Mouse (Mus musculus) myocyte (in vitro differentiated cells): ENCODE results near the gene Ctdnep1. TPM values are rescaled to one million over a fixed set of nuclear protein-coding genes. Genes with fewer than 3 reads are reported as not detected.
A peak's percentile ranks its signal among the peaks of the same experiment; 100 is the strongest.

ENCODE experiments used
- H3K27me3 ChIP-seq: one replicate; pipeline ENCODE4 v1.6.1; 2011; ENCODE audit not compliant: control insufficient read depth, insufficient read depth, insufficient read length
- H3K36me3 ChIP-seq: one replicate; pipeline ENCODE4 v1.6.1; 2011; ENCODE audit not compliant: control insufficient read depth, insufficient read depth
- H3K4me2 ChIP-seq: one replicate; pipeline ENCODE4 v1.6.1; 2011; ENCODE audit warnings: low read depth, control low read depth
- H3K4me3 ChIP-seq: one replicate; pipeline ENCODE4 v1.5.1; 2011; ENCODE audit warnings: mild to moderate bottlenecking, control low read depth, moderate library complexity
- H3K79me2 ChIP-seq: one replicate; pipeline ENCODE4 v1.6.1; 2011; ENCODE audit not compliant: control insufficient read depth, insufficient read depth
- H3ac ChIP-seq: one replicate; pipeline ENCODE4 v1.6.1; 2011; ENCODE audit not compliant: control insufficient read depth, insufficient read length
- CEBPB ChIP-seq: IDR thresholded peaks from 2 replicates; pipeline ENCODE4 v1.6.1; 2011; ENCODE audit warnings: mild to moderate bottlenecking, moderate library complexity; ENCODE audit not compliant: poor library complexity, insufficient read depth, severe bottlenecking
- E2F4 ChIP-seq: IDR thresholded peaks from one replicate; pipeline ENCODE4 v1.6.1; 2011; ENCODE audit warnings: mild to moderate bottlenecking, control low read depth, moderate library complexity; ENCODE audit not compliant: insufficient read depth
- MYOD1 ChIP-seq, 3 experiments: IDR thresholded peaks; one replicate each; pipeline ENCODE4 v1.6.1; 2011; ENCODE audit warnings: control low read depth in 2 of 3, low read depth in 2 of 3, mild to moderate bottlenecking in 2 of 3, moderate library complexity in 1 of 3; ENCODE audit not compliant: insufficient read length in 2 of 3, control insufficient read depth in 1 of 3
- MYOG ChIP-seq, 3 experiments: IDR thresholded peaks; one replicate each; pipeline ENCODE4 v1.6.1; 2011; ENCODE audit warnings: control low read depth in 2 of 3, low read depth in 2 of 3, mild to moderate bottlenecking in 2 of 3; ENCODE audit not compliant: insufficient read length in 2 of 3, control insufficient read depth in 1 of 3, insufficient read depth in 1 of 3
- POLR2A ChIP-seq: IDR thresholded peaks from one replicate; pipeline ENCODE4 v1.6.1; 2011; ENCODE audit warnings: low read depth, mild to moderate bottlenecking, control low read depth, moderate library complexity; ENCODE audit not compliant: insufficient read length
- POLR2AphosphoS2 ChIP-seq: IDR thresholded peaks from one replicate; pipeline ENCODE4 v1.6.1; 2011; ENCODE audit warnings: low read depth, control low read depth; ENCODE audit not compliant: insufficient read length
- REST ChIP-seq: IDR thresholded peaks from one replicate; pipeline ENCODE4 v1.6.1; 2011; ENCODE audit warnings: mild to moderate bottlenecking, control low read depth, moderate library complexity; ENCODE audit not compliant: insufficient read depth, insufficient read length
- SRF ChIP-seq: IDR thresholded peaks from one replicate; pipeline ENCODE4 v1.6.1; 2011; ENCODE audit warnings: low read depth; ENCODE audit not compliant: control insufficient read depth, insufficient read length
- TCF12 ChIP-seq: IDR thresholded peaks from one replicate; pipeline ENCODE4 v1.6.1; 2011; ENCODE audit warnings: mild to moderate bottlenecking, control low read depth; ENCODE audit not compliant: poor library complexity, insufficient read depth, severe bottlenecking
- TCF3 ChIP-seq: IDR thresholded peaks from one replicate; pipeline ENCODE4 v1.6.1; 2011; ENCODE audit warnings: low read depth, control low read depth; ENCODE audit not compliant: insufficient read length
- USF1 ChIP-seq: IDR thresholded peaks from one replicate; pipeline ENCODE4 v1.6.1; 2011; ENCODE audit warnings: low read depth, mild to moderate bottlenecking, control low read depth, moderate library complexity
- polyA plus RNA-seq: library from polyadenylated mRNA; unstranded; fragments of >200 nt; fragmentation: generic; extraction: Trizol; gene quantifications from one replicate; pipeline ENCODE4 v1.2.1, GENCODE M21; 2012; ENCODE audit warnings: missing spikeins

Ctdnep1 gene
- polyA plus RNA-seq, 1 experiment = 146 TPM

DNA sequence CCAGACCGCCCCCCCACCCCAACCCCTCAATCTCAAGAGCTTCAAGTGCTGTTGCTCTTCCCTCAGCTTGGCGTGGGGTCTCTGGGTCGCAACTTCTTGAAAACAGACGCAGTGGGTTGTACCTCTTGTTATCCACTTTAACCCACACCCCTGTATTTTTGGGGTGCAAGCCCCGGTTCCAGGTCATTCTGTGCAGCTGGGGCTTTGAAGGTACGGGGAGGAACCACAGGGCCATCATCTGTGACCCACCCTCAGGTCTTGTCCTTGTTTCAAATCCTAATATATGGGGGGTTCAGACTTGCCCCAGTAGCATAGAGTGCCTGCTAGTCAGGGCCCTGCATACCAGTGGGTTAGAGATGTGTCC, 43.2 kb downstream of the Ctdnep1 start:
- TF ChIP-seq TCF12 (no peak), MYOG (IDR thresholded peaks at IDR 0.05; ENCODE audit: control insufficient read depth in 1 of 3, insufficient read depth in 1 of 3, insufficient read length in 2 of 3, low read depth in 2 of 3) (no peak), REST (no peak)
- Histone ChIP-seq H3K79me2 (peaks cover 32% of the 10 kb centered on the region), H3K36me3 (no peaks in the 10 kb centered on the region), H3K4me2 (no peak overlapping the region), H3K4me3 (no peak overlapping the region), H3K27me3 (no peaks in the 10 kb centered on the region), H3ac (no peak overlapping the region)

DNA sequence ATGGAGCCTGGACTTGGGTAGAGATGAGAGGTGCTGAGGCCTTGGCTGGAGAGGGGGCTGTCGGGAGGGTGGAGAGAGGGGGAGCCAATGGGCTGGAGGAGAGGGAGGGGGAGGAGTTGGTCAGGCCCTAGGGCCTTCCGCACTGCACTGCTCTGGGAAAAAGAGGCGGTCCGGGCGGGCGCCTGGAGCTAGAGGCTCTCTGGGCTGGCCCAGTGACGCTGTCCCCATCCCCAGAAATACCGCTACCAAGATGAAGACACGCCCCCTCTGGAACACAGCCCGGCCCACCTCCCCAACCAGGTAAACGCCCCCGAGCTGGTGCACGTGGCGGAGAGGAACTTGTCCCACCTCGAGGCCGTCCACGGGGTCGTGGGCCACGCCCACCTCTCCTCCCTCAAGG, 45.7 kb downstream of the Ctdnep1 start:
- peaks cover 23% of the 10 kb centered on the region for H3K79me2 ChIP-seq
- peak overlapping the region; percentile 90 for H3K4me2 ChIP-seq
- no peak overlapping the region for H3K4me3 ChIP-seq
- TF ChIP-seq REST (no peak), SRF (no peak), MYOG (IDR thresholded peaks at IDR 0.05; ENCODE audit: control insufficient read depth in 1 of 3, insufficient read depth in 1 of 3, insufficient read length in 2 of 3, low read depth in 2 of 3) (no peak), MYOD1 (IDR thresholded peaks at IDR 0.05; ENCODE audit: control insufficient read depth in 1 of 3, insufficient read length in 2 of 3, low read depth in 2 of 3) (no peak), POLR2A (no peak), POLR2AphosphoS2 (no peak), TCF12 (no peak), CEBPB (no peak)
- no peak overlapping the region for H3ac ChIP-seq
- peaks cover 6% of the 10 kb centered on the region for H3K36me3 ChIP-seq
- H3K27me3 ChIP-seq = no peaks in the 10 kb centered on the region

DNA sequence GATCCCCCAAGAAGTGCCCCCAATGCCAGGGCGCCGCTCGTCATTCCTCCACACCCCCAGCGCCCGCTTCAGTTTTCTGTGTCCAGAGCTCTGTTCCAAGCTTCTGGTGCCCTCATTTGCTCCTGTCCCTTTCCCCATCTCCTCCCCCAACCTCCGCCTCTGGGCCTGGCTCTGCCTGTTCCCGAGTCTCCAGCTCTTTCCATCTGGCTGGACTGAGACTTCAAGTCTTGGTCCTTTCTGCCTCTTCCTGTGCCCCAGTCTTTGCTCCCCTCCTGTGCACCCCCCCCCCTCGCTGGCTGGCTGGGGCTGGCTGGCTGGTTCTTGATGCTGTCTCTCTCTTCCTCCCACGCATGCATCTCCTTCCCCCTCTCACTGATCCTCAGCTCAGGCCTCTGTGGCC, 46.4 kb downstream of the Ctdnep1 start:
- Histone ChIP-seq H3K4me3 (no peak overlapping the region), H3K4me2 (peak overlapping the region; percentile 90), H3K27me3 (no peaks in the 10 kb centered on the region), H3ac (no peak overlapping the region), H3K36me3 (peaks cover 13% of the 10 kb centered on the region), H3K79me2 (peaks cover 15% of the 10 kb centered on the region)
- TF ChIP-seq CEBPB = no peak
- no peak for TF ChIP-seq SRF

- Histone ChIP-seq H3K79me2 (peaks cover 14% of the 10 kb centered on the region), H3K4me2 (peak overlapping the region; percentile 90), H3K36me3 (peaks cover 13% of the 10 kb centered on the region), H3K27me3 (no peaks in the 10 kb centered on the region), H3K4me3 (peak overlapping the region; percentile 15), H3ac (no peak overlapping the region)
- TF ChIP-seq E2F4 (no peak), POLR2AphosphoS2 (peak; percentile 27), POLR2A (peak; percentile 36)
Observed at GRCm38 (mm10) chr11:70028401-70029129, 47.6 kb downstream of the Ctdnep1 start.

DNA sequence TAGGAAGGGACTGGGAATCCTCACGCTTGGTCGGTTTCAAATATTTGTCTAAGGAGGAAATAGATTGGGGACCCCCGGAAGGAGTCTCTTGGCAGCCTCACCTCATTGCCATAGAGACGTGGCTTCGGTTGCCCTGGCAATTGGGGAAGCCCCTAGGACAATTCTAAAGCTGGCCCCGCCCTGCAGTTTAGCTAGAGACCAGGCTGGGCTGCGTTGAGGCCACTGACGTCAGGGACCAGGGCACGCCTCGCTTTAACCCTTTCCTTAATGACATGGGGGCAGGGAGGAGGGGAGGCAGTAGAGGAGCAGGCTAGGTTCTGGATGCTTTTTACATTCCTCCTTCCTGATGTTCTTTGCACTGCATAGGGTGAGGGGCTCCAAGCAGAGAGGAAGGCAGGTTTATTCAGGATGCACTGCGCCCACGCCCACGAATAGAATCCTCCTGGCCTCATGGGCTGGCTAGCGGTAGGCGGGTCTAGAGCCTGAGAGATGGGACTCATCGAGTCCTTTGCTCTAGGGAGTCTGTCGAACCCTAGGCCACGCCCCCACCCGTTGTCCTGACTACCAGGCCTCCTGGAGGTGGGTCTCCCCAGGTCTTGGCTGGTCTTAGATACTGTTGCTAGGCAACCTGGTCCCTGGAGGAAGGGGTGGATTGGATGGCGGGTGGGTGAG, 48.3 kb downstream of the Ctdnep1 start:
- no peak for TF ChIP-seq MYOG (IDR thresholded peaks at IDR 0.05; ENCODE audit: control insufficient read depth in 1 of 3, insufficient read depth in 1 of 3, insufficient read length in 2 of 3, low read depth in 2 of 3)
- TF ChIP-seq SRF = no peak
- TF ChIP-seq REST = no peak
- TF ChIP-seq POLR2AphosphoS2 = no peak
- no peak for TF ChIP-seq USF1
- no peak for TF ChIP-seq MYOD1 (IDR thresholded peaks at IDR 0.05; ENCODE audit: control insufficient read depth in 1 of 3, insufficient read length in 2 of 3, low read depth in 2 of 3)
- TF ChIP-seq E2F4 = no peak
- TF ChIP-seq TCF12 = no peak
- TF ChIP-seq TCF3 = no peak
- TF ChIP-seq POLR2A = no peak
- no peak overlapping the region for H3ac ChIP-seq
- H3K79me2 ChIP-seq = peaks cover 14% of the 10 kb centered on the region
- peak overlapping the region; percentile 90 for H3K4me2 ChIP-seq
- peaks cover 13% of the 10 kb centered on the region for H3K36me3 ChIP-seq
- H3K27me3 ChIP-seq = no peaks in the 10 kb centered on the region
- peak overlapping the region; percentile 15 for H3K4me3 ChIP-seq
